Mouse (Mus musculus) stomach, postnatal 0 days (tissue): Measurements from ENCODE around the gene Tmco4. TPM values are rescaled to one million over a fixed set of nuclear protein-coding genes. Genes with fewer than 3 reads are reported as not detected.
A peak's percentile ranks its signal among the peaks of the same experiment; 100 is the strongest.

Source experiments
- ATAC-seq: fragments of 200-750 bp; cut with Nextera tagmentation; 2 replicates; pipeline ENCODE4 v1.8.0; 2017; ENCODE audit not compliant: low FRiP score, low TSS enrichment
- DNase-seq: peaks from one replicate; pipeline ENCODE4 v3.0.0-alpha.2; 2016; ENCODE audit warnings: low spot score
- H3K27ac ChIP-seq: fragments of 300-500 bp; sonication (generic); replicated peaks from 2 replicates; pipeline ENCODE4 v1.5.1; 2014; ENCODE audit warnings: mild to moderate bottlenecking, control low read depth
- H3K27me3 ChIP-seq: fragments of 300-500 bp; sonication (generic); 2 replicates; pipeline ENCODE4 v1.6.1; 2014; ENCODE audit warnings: low read length; ENCODE audit not compliant: control insufficient read depth, insufficient read depth
- H3K36me3 ChIP-seq: fragments of 300-500 bp; sonication (generic); 2 replicates; pipeline ENCODE4 v1.6.1; 2014; ENCODE audit warnings: low read length, mixed read lengths; ENCODE audit not compliant: control insufficient read depth, insufficient read depth
- H3K4me1 ChIP-seq: fragments of 300-500 bp; sonication (generic); replicated peaks from 2 replicates; pipeline ENCODE4 v1.6.1; 2014; ENCODE audit warnings: antibody characterized with exemption; ENCODE audit not compliant: control insufficient read depth, insufficient read depth
- H3K4me2 ChIP-seq: fragments of 300-500 bp; sonication (generic); replicated peaks from 2 replicates; pipeline ENCODE4 v1.6.1; 2014; ENCODE audit warnings: low read depth, mild to moderate bottlenecking, control low read depth, moderate library complexity
- H3K4me3 ChIP-seq: fragments of 300-500 bp; sonication (generic); 2 replicates; pipeline ENCODE4 v1.5.1; 2014; ENCODE audit warnings: low read depth, low read length, control low read depth
- H3K9ac ChIP-seq: fragments of 300-500 bp; sonication (generic); 2 replicates; pipeline ENCODE4 v1.6.1; 2014; ENCODE audit warnings: mild to moderate bottlenecking, low read length, control low read depth, mixed read lengths
- H3K9me3 ChIP-seq: fragments of 300-500 bp; sonication (generic); 2 replicates; pipeline ENCODE4 v1.6.1; 2016; ENCODE audit warnings: low read length; ENCODE audit not compliant: control insufficient read depth
- CTCF ChIP-seq: IDR thresholded peaks from 2 replicates; pipeline ENCODE4 v1.5.1; 2016; ENCODE audit warnings: antibody characterized with exemption, low read depth, mild to moderate bottlenecking, moderate library complexity
- EP300 ChIP-seq: optimal IDR thresholded peaks from 2 replicates; pipeline ENCODE3; 2016; ENCODE audit warnings: antibody characterized with exemption
- WGBS: fragments of 180-500 bp; shearing (Covaris S2); extraction: QIAGEN DNeasy Blood & Tissue Kit; methylation state at CpG from one replicate; pipeline ENCODE4 v1.1.7; 2014; 5-methylcytosine and 5-hydroxymethylcytosine counted together
- polyA plus RNA-seq: library from polyadenylated mRNA; unstranded; fragments of >200 nt; fragmentation: Nextera tagmentation; extraction: Ambion mirVana; gene quantifications from 2 replicates; pipeline ENCODE4 v1.2.1, GENCODE M21; 2015

The Tmco4 gene
- polyA plus RNA-seq, 1 experiment from 2014 or later, result 10.8 TPM

DNA sequence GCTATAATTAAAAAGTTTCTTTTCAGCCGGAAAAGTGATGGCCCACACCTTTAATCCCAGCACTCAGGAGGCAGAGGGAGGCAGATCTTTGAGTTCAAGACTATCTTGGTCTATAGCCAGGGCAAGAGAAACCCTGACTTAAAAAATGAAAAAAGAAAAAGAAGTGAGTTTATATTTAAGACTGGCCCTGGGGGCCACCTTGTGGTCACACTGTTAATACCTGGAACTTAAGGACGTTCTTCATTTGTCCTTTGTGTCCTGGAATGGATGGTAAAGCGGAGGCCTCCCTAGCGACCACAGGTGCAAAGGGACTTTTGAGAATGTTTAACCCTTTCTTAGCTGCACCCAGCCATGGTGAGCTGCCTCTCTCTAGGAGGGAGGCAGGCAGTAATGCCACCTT lies 106.0 kb downstream of the Tmco4 start:
- H3K9me3 ChIP-seq, result no peaks in the 10 kb centered on the region
- no peaks in the 10 kb centered on the region for H3K36me3 ChIP-seq
- WGBS, result 22% methylated on average over 4 of the region's 4 CpGs
- peaks cover 3% of the 10 kb centered on the region; the same call in 1 of the 2 replicates for H3K4me1 ChIP-seq
- H3K27me3 ChIP-seq, result peaks cover 7% of the 10 kb centered on the region; the same call in 1 of the 2 replicates
- no peak overlapping the region for H3K9ac ChIP-seq
- H3K4me2 ChIP-seq, result no peak overlapping the region
- H3K27ac ChIP-seq, result no peak overlapping the region
- ATAC-seq (no peak), DNase-seq (no peak)
- TF ChIP-seq EP300 (no peak), CTCF (peak; percentile 63)
- no peak overlapping the region for H3K4me3 ChIP-seq

DNA sequence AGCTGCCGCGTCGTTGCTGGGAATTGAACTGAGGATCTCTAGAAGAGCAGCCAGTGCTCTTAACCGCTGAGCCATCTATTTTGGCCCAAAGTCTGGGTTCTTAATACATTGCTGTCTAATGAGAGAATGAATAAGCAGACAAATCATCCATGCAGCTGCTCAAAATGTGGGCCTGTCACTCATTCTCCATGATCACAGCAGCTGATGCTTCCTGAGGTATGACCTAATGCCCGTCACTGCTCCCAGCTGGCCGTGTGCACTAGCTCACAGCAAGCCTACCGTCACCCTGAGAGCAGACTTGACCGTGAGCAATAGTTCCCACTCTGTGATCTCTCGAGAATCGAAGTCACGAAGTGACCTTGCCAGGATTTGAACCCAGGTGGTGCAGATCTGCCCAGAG lies 106.8 kb downstream of the Tmco4 start:
- H3K27me3 ChIP-seq, result peaks cover 5% of the 10 kb centered on the region; the same call in 1 of the 2 replicates
- no peak for TF ChIP-seq EP300
- TF ChIP-seq CTCF, result no peak
- no peak overlapping the region for H3K4me2 ChIP-seq
- H3K4me1 ChIP-seq, result peaks cover 3% of the 10 kb centered on the region; the same call in 1 of the 2 replicates
- no peak overlapping the region for H3K4me3 ChIP-seq
- H3K9ac ChIP-seq, result no peak overlapping the region
- H3K9me3 ChIP-seq, result no peaks in the 10 kb centered on the region
- ATAC-seq, result no peak
- no peak for DNase-seq
- H3K36me3 ChIP-seq, result peaks cover under 1% of the 10 kb centered on the region; the same call in 1 of the 2 replicates
- 84% methylated on average over 11 of the region's 11 CpGs for WGBS
- H3K27ac ChIP-seq, result no peak overlapping the region

DNA sequence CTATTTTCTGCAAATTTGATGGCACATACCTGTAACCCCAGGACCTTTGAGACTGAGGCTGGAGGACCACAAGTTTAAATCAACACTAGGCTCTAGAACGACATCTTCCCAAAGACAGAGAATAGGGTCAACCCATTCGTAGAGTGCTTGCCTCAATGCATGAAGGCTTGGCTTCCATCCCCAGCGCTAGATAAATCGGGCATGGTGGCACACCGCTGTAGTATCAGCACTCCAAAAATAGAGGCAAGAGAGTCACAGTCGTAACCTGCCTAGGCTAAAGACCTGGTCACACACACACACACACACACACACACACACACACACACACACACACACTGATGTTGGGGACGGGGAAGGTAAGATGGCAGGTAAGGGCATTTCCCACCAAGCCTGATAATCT lies 107.6 kb downstream of the Tmco4 start:
- TF ChIP-seq EP300 (no peak), CTCF (no peak)
- H3K27ac ChIP-seq, result no peak overlapping the region
- H3K9me3 ChIP-seq, result no peaks in the 10 kb centered on the region
- H3K9ac ChIP-seq, result no peak overlapping the region
- DNase-seq, result no peak
- ATAC-seq, result no peak
- H3K4me1 ChIP-seq, result peaks cover 3% of the 10 kb centered on the region; the same call in 1 of the 2 replicates
- no peak overlapping the region for H3K4me2 ChIP-seq
- WGBS, result 95% methylated on average over 7 of the region's 7 CpGs
- peaks cover 6% of the 10 kb centered on the region for H3K36me3 ChIP-seq
- H3K27me3 ChIP-seq, result 0 out of 2 replicates have a peak, but pooled peaks cover 5% of the 10 kb centered on the region
- no peak overlapping the region for H3K4me3 ChIP-seq

DNA sequence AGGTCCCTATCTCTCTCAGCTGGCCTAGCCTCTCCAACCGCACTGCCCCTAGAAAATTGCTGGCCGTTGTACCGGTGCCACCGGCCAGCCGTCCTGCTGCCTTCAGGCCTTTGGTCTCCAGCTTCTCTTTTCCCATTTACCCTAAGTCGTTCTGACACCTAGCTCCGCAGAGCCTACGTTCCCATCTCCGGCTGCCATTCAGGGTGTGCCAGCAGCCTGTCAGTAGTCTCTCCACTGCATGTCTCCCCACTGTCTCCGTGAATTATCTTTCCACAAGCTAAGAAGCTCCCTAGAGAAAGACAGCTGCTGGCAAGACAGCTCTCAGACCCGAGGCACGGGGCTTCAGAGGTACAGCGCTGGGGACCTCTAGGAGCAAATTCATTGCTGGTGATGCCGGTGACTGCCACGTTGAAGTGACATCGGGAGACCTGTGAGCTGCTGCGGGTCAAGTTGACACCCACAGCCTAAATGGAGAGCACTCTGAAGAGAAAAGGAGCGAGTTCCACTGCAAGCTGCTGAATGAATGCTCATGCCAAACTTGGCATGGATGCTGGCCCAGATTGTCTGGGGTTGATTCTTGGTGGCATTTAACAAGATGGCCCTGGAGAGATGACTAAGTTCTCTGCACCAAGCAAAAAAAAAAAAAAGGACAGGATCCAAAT lies 108.7 kb downstream of the Tmco4 start:
- ATAC-seq (no peak), DNase-seq (no peak)
- no peak overlapping the region for H3K27ac ChIP-seq
- H3K36me3 ChIP-seq, result peaks cover 6% of the 10 kb centered on the region
- TF ChIP-seq EP300 (no peak), CTCF (no peak)
- WGBS, result 81% methylated on average over 18 of the region's 18 CpGs
- H3K9me3 ChIP-seq, result no peaks in the 10 kb centered on the region
- no peak overlapping the region for H3K9ac ChIP-seq
- no peak overlapping the region for H3K4me2 ChIP-seq
- H3K4me3 ChIP-seq, result no peak overlapping the region
- H3K4me1 ChIP-seq, result no peaks in the 10 kb centered on the region
- no peaks in the 10 kb centered on the region for H3K27me3 ChIP-seq

DNA sequence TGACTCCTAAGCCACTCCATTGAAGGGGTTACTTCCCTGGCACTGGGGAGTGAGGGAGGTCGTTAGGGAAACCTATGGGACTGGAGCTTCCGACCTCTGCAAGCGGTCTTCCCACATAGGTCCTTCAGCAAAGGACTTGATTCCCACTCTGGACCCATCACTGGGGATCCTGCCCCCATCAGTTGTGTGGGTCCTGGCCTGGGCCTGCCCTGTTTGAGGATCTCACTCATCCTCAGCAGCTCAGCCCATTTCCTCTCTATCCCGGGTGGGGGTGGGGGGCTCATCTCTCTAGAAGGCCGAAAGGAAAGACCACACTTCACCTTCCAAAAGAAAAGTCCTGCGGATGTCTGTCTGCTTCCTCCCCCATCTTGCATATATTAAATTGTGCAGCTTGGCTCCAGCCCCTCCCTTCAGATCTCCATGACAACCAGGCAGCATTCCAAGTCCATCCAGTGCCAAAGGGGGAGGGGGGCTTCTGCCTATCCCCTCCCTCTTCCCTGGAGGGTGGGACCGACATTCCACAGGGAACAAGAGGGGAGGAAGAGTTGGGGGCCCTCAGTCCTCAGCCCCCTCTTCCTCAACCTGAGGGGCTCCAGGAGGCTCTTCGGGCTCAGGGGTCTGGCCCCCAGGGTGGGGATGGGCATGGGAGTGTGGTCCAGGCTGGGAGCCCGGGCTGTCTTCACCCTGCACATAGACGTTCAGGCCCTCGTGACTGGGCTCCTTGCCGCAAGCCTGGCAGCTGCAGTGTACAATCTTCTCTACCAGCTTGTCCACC lies 110.3 kb downstream of the Tmco4 start:
- no peak overlapping the region for H3K4me2 ChIP-seq
- DNase-seq, result no peak

DNA sequence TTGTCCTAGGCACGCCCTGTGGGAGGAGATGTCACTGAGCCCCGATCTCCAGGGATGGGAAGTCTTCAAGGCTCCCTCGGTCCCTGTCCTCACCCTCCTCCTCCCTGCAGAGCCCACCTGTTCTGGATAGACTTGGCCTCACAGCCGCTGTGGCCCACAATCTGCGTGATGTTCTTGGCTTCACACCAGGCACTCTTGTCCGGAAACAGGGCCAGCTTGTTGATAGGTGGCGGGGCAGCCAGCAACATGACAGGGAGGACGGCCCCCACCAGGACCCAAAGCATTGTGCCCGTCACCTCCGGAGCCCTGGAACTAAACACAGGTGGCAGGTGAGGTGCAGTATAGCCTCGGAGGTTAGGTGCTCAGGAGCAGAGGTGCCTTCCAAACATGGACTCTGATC lies 112.6 kb downstream of the Tmco4 start:
- DNase-seq (no peak), ATAC-seq (no peak)
- Histone ChIP-seq H3K4me3 (no peak overlapping the region), H3K9me3 (no peaks in the 10 kb centered on the region), H3K27ac (no peak overlapping the region), H3K27me3 (no peaks in the 10 kb centered on the region), H3K4me2 (no peak overlapping the region), H3K9ac (no peak overlapping the region), H3K36me3 (peaks cover 6% of the 10 kb centered on the region), H3K4me1 (no peaks in the 10 kb centered on the region; the same call in 1 of the 2 replicates)
- 75% methylated on average over 11 of the region's 11 CpGs for WGBS
- no peak for TF ChIP-seq EP300
- no peak for TF ChIP-seq CTCF

More for the DNA sequence above, 110.3 kb downstream of the Tmco4 start:
- TF ChIP-seq EP300 (no peak), CTCF (no peak)
- 20% methylated on average over 11 of the region's 12 CpGs for WGBS
- no peak overlapping the region for H3K27ac ChIP-seq
- no peaks in the 10 kb centered on the region for H3K27me3 ChIP-seq
- no peak; the same call in 1 of the 2 replicates for ATAC-seq
- H3K9me3 ChIP-seq, result no peaks in the 10 kb centered on the region
- H3K9ac ChIP-seq, result no peak overlapping the region
- H3K4me3 ChIP-seq, result no peak overlapping the region
- peaks cover 6% of the 10 kb centered on the region for H3K36me3 ChIP-seq
- no peaks in the 10 kb centered on the region for H3K4me1 ChIP-seq
